ENCODE assay signal across 19 mouse cellular contexts in genomic region chr13:115085974-115086373, GRCm38 (mm10). TPM values are rescaled to one million over a fixed set of nuclear protein-coding genes. Genes with fewer than 3 reads are reported as not detected.
"Had no signal": no experiment of that assay in that cellular context is flagged by ENCODE, and none has a peak within 500 bp of the region (broad histone marks: within the 10 kb centered on the region; RNA-seq: fewer than 3 reads in every experiment).

No protein-coding gene starts in this region.

- H3K27ac ChIP-seq: limb, embryonic 12.5 days; limb, embryonic 15.5 days; liver, embryonic 13.5 days; macrophage; midbrain, embryonic 13.5 days; stomach, postnatal 0 days had no signal

- H3K4me3 ChIP-seq: intestine, embryonic 15.5 days; limb, embryonic 12.5 days; limb, embryonic 15.5 days; midbrain, embryonic 13.5 days had no signal

- H3K9me3 ChIP-seq: intestine, embryonic 15.5 days; limb, embryonic 12.5 days; limb, embryonic 15.5 days; liver, embryonic 13.5 days had no signal

- ATAC-seq: intestine, embryonic 15.5 days; midbrain, embryonic 13.5 days had no signal

- H3K4me2 ChIP-seq: intestine, embryonic 15.5 days; limb, embryonic 12.5 days; limb, embryonic 15.5 days; midbrain, embryonic 13.5 days had no signal

- DNase-seq: kidney, adult 11 months; kidney, postnatal 10 days; kidney, postnatal 4 days; left cerebral cortex, postnatal 4 days; liver, embryonic 13.5 days; lung, adult 2 months; right cerebral cortex, adult 18-20 months; right cerebral cortex, postnatal 14 days; right cerebral cortex, postnatal 4 days; thymus, adult 2 months; thymus, postnatal 14 days; thymus, postnatal 4 days had no signal

- H3K9ac ChIP-seq: intestine, embryonic 15.5 days; limb, embryonic 12.5 days; limb, embryonic 15.5 days; midbrain, embryonic 13.5 days had no signal

- H3K27me3 ChIP-seq: intestine, embryonic 15.5 days; limb, embryonic 12.5 days; limb, embryonic 15.5 days; liver, embryonic 13.5 days; midbrain, embryonic 13.5 days had no signal

RNA-seq across cellular contexts. Expression of gene Gm49395, which starts 15.7 kb away (rescaled TPM):
- total RNA-seq: midbrain, postnatal 0 days had no signal
- polyA plus RNA-seq: macrophage had no signal
